Mouse (Mus musculus) bone marrow macrophage, adult 2 months (primary cell): ENCODE data around the gene Zfp978.
"Not testable (repeated sequence)": the region's sequence is repeated elsewhere in the genome, so short reads cannot be mapped to it uniquely, and the experiment has no call there.

ENCODE experiments used
- CTCF ChIP-seq: IDR thresholded peaks from 2 replicates; pipeline ENCODE4 v1.5.1; 2012; ENCODE audit warnings: low read depth, mild to moderate bottlenecking, low read length, moderate library complexity
- POLR2A ChIP-seq: IDR thresholded peaks from 2 replicates; pipeline ENCODE4 v1.6.1; 2012; ENCODE audit warnings: mild to moderate bottlenecking, low read depth, low read length, borderline replicate concordance

DNA sequence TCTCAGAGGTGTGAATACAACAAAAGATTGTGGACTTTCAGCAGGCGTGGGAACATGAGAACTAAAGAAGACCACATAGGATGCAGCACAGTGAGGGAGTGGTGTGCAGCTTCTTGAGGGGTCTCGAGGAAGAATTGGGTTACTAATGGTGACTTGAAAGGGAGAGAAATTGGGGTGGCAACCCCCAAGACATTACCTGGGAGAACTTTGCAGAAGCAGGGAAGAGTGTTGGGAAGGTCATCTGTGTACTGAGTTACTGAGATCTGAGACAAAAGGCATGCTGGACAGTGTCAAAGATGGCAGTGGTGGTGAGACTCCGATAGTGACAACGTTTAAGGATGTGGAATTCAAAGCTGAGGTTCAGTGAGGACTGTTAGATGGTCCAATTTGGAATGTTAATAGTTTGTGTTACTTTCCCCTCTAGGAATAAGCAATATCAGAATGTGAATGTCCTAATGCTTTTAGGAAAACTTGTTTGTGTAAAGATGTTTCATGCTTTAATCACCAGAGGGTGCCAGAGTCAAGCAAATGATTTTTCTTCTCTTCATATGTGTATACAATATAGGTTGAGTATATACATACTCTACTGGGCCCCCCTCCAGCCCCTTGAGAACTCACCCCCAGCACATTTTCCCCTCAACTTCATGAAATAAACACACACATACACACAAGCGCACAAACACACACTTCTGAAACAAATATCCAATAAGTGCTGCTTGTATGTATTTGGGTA lies 64.7 kb downstream of the Zfp978 start:
- TF ChIP-seq CTCF, POLR2A: not testable (repeated sequence)
